ENCODE assay signal across 8 mouse cellular contexts in genomic region chr9:102784329-102785026, GRCm38 (mm10). TPM values are rescaled to one million over a fixed set of nuclear protein-coding genes. Genes with fewer than 3 reads are reported as not detected.
DNase-seq lines count a peak whose midpoint lies in the region; ATAC-seq and TF ChIP-seq lines count a peak whose summit lies in the region.

No protein-coding gene starts in this region.

- peak overlapping the region; percentile 77 for H3K27ac ChIP-seq in forebrain, embryonic 10.5 days
- H3K27ac ChIP-seq in heart, embryonic 15.5 days, result no peak overlapping the region
- H3K27ac ChIP-seq in liver, postnatal 0 days (ENCODE audit: low read depth), result no peak overlapping the region
- H3K27ac ChIP-seq in neural tube, embryonic 14.5 days (ENCODE audit: low read depth, low read length), result no peak overlapping the region
- H3K27ac ChIP-seq in testis, adult 2 months (ENCODE audit: control insufficient read depth, insufficient read depth, low read depth, low read length), result no peak overlapping the region

- H3K27me3 ChIP-seq in E14TG2a.4 (ENCODE audit: insufficient read depth, low read length), result 0 out of 2 replicates have a peak, but pooled peaks cover 3% of the 10 kb centered on the region
- no peaks in the 10 kb centered on the region for H3K27me3 ChIP-seq in forebrain, embryonic 10.5 days (ENCODE audit: poor library complexity, severe bottlenecking)
- no peaks in the 10 kb centered on the region for H3K27me3 ChIP-seq in heart, embryonic 15.5 days
- H3K27me3 ChIP-seq in liver, postnatal 0 days (ENCODE audit: insufficient read depth, low read length), result no peaks in the 10 kb centered on the region
- H3K27me3 ChIP-seq in neural tube, embryonic 14.5 days (ENCODE audit: control insufficient read depth, insufficient read depth, low read length), result no peaks in the 10 kb centered on the region
- H3K27me3 ChIP-seq in testis, adult 2 months (ENCODE audit: control insufficient read depth, insufficient read depth, low read length), result no peaks in the 10 kb centered on the region

- peak; percentile 68 for DNase-seq in c-Kit-positive CD71-negative TER-119-negative erythroid progenitor cells, embryonic 14.5 days (ENCODE audit: low read depth)
- DNase-seq in forebrain, embryonic 10.5 days (ENCODE audit: extremely low spot score, low spot score), result peak; percentile 93
- peak; percentile 89 to 92 for DNase-seq in kidney, postnatal 25 days
- DNase-seq in liver, postnatal 0 days, result peak; percentile 88

- H3K4me3 ChIP-seq in E14TG2a.4 (replicated peaks; ENCODE audit: low read length), result no peak overlapping the region
- H3K4me3 ChIP-seq in forebrain, embryonic 10.5 days, result no peak overlapping the region
- no peak overlapping the region for H3K4me3 ChIP-seq in heart, embryonic 15.5 days
- H3K4me3 ChIP-seq in liver, postnatal 0 days (ENCODE audit: low read depth, low read length), result no peak overlapping the region
- no peak overlapping the region for H3K4me3 ChIP-seq in neural tube, embryonic 14.5 days (ENCODE audit: low read depth, low read length)
- no peak overlapping the region for H3K4me3 ChIP-seq in testis, adult 2 months (ENCODE audit: control insufficient read depth, low read depth, low read length)

- H3K9me3 ChIP-seq in E14TG2a.4 (ENCODE audit: low read length), result peaks cover 7% of the 10 kb centered on the region
- no peaks in the 10 kb centered on the region for H3K9me3 ChIP-seq in forebrain, embryonic 10.5 days
- H3K9me3 ChIP-seq in heart, embryonic 15.5 days (replicated peaks), result no peaks in the 10 kb centered on the region
- H3K9me3 ChIP-seq in liver, postnatal 0 days (ENCODE audit: low read length), result no peaks in the 10 kb centered on the region
- no peaks in the 10 kb centered on the region for H3K9me3 ChIP-seq in neural tube, embryonic 14.5 days (ENCODE audit: control insufficient read depth, low read length)

- peaks cover 43% of the 10 kb centered on the region for H3K4me1 ChIP-seq in E14TG2a.4 (replicated peaks; ENCODE audit: low read depth, low read length)
- peaks cover 29% of the 10 kb centered on the region for H3K4me1 ChIP-seq in forebrain, embryonic 10.5 days
- peaks cover 28% of the 10 kb centered on the region for H3K4me1 ChIP-seq in heart, embryonic 15.5 days (replicated peaks)
- H3K4me1 ChIP-seq in liver, postnatal 0 days (ENCODE audit: insufficient read depth), result peaks cover under 1% of the 10 kb centered on the region
- 0 out of 2 replicates have a peak, but pooled peaks cover 3% of the 10 kb centered on the region for H3K4me1 ChIP-seq in neural tube, embryonic 14.5 days (ENCODE audit: control insufficient read depth, insufficient read depth, low read length)
- peaks cover 12% of the 10 kb centered on the region for H3K4me1 ChIP-seq in testis, adult 2 months (ENCODE audit: control insufficient read depth, insufficient read depth, low read length)

- TF ChIP-seq POLR2A in testis, adult 2 months (IDR thresholded peaks at IDR 0.05; ENCODE audit: control insufficient read depth, low read depth, low read length), result no peak

- H3K36me3 ChIP-seq in E14TG2a.4 (ENCODE audit: insufficient read depth, low read length), result no peaks in the 10 kb centered on the region
- no peaks in the 10 kb centered on the region for H3K36me3 ChIP-seq in forebrain, embryonic 10.5 days (replicated peaks)
- no peaks in the 10 kb centered on the region for H3K36me3 ChIP-seq in heart, embryonic 15.5 days
- H3K36me3 ChIP-seq in liver, postnatal 0 days (replicated peaks; ENCODE audit: insufficient read depth, low read length), result no peaks in the 10 kb centered on the region
- no peaks in the 10 kb centered on the region for H3K36me3 ChIP-seq in neural tube, embryonic 14.5 days (ENCODE audit: control insufficient read depth, insufficient read depth, low read length)
- H3K36me3 ChIP-seq in testis, adult 2 months (ENCODE audit: control insufficient read depth, insufficient read depth, low read length), result no peaks in the 10 kb centered on the region

- 14% methylated on average over 10 of the region's 10 CpGs for WGBS in forebrain, embryonic 10.5 days
- WGBS in heart, embryonic 15.5 days, result 7% methylated on average over 10 of the region's 10 CpGs
- WGBS in liver, postnatal 0 days (ENCODE audit: insufficient replicate concordance), result 13% methylated on average over 10 of the region's 10 CpGs
- 12% methylated on average over 10 of the region's 10 CpGs for WGBS in neural tube, embryonic 14.5 days

- TF ChIP-seq CTCF in E14TG2a.4 (conservative IDR thresholded peaks at IDR 0.05; ENCODE audit: low read length), result peak; percentile 98
- peak; percentile 98 for TF ChIP-seq CTCF in liver, postnatal 0 days (IDR thresholded peaks at IDR 0.05; ENCODE audit: low read depth)
- peak; percentile 93 for TF ChIP-seq CTCF in testis, adult 2 months (IDR thresholded peaks at IDR 0.05; ENCODE audit: control insufficient read depth, insufficient read depth, insufficient replicate concordance, low read depth, low read length)

- H3K9ac ChIP-seq in heart, embryonic 15.5 days, result no peak overlapping the region
- H3K9ac ChIP-seq in liver, postnatal 0 days (replicated peaks), result no peak overlapping the region
- no peak overlapping the region for H3K9ac ChIP-seq in neural tube, embryonic 14.5 days (replicated peaks; ENCODE audit: low read depth, low read length)

- no peak for TF ChIP-seq EP300 in liver, postnatal 0 days (IDR thresholded peaks at IDR 0.05; ENCODE audit: low read depth)

- H3K4me2 ChIP-seq in heart, embryonic 15.5 days, result no peak overlapping the region
- H3K4me2 ChIP-seq in liver, postnatal 0 days (ENCODE audit: low read depth, low read length), result no peak overlapping the region
- no peak overlapping the region for H3K4me2 ChIP-seq in neural tube, embryonic 14.5 days (ENCODE audit: low read depth, low read length)

- ATAC-seq in heart, embryonic 15.5 days (replicated peaks; ENCODE audit: insufficient number of reproducible peaks, insufficient read depth, low FRiP score, low read depth), result peak; percentile 14; the same call in 1 of the 2 replicates
- ATAC-seq in liver, postnatal 0 days, result peak; percentile 31
- ATAC-seq in neural tube, embryonic 14.5 days (ENCODE audit: low read depth), result peak; percentile 76; the same call in 1 of the 2 replicates

RNA-seq across cellular contexts. Expression of gene Ryk, which starts 50.2 kb away (rescaled TPM):
- polyA plus RNA-seq in forebrain, embryonic 10.5 days (2016; fragmentation: Nextera tagmentation; extraction: Ambion mirVana), result 14.4 and 14.5 TPM in 2 replicates
- polyA plus RNA-seq in heart, embryonic 15.5 days (2015; fragmentation: Nextera tagmentation; extraction: Ambion mirVana), result 18.7 and 20.3 TPM in 2 replicates
- 4.7 and 8.2 TPM in 2 replicates for polyA plus RNA-seq in liver, postnatal 0 days (2015; fragmentation: Nextera tagmentation; extraction: Ambion mirVana)
- polyA plus RNA-seq in neural tube, embryonic 14.5 days (2014; fragmentation: Nextera tagmentation; extraction: Ambion mirVana), result 13.3 and 17.7 TPM in 2 replicates
- 8.2 TPM in 2 replicates for polyA plus RNA-seq in testis, adult 2 months (2012; rRNA removed)

Comparison
In these comparisons a context has a peak if more than half of its experiments do, and no peak if none do; other contexts are left out.
1. ATAC-seq: peak in every context shown above with its lines; median percentile 76 in neural tube, embryonic 14.5 days; 31 in liver, postnatal 0 days; 14 in heart, embryonic 15.5 days.